Mouse (Mus musculus): ENCODE measurements around the gene Glo1. TPM values are rescaled to one million over a fixed set of nuclear protein-coding genes. Genes with fewer than 3 reads are reported as not detected.
A peak's percentile ranks its signal among the peaks of the same experiment; 100 is the strongest.

Glo1 gene
- total RNA-seq, 2 experiments from 2014 or later = 170 to 172 TPM

DNA sequence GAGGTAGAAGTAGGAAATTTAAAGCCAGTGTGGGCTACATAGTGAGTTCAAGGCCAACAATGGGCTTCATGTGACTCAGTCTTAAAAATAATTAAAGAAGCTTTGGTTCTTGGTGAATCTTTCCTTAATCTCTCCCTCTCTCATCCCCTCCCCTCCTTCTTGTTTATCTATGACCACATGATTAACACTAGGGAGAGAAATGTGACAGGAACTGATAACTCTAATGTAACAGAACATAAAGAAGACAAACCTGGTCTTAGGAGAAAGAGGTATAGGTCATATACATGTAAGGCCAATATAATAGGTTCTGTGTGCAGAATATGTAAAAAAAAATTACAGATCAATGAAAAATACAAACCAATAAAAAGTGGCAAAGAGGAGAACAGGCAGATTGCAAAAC lies 13.3 kb downstream of the Glo1 start:
- no peak for DNase-seq (ENCODE audit: low spot score in 2 of 2)

DNA sequence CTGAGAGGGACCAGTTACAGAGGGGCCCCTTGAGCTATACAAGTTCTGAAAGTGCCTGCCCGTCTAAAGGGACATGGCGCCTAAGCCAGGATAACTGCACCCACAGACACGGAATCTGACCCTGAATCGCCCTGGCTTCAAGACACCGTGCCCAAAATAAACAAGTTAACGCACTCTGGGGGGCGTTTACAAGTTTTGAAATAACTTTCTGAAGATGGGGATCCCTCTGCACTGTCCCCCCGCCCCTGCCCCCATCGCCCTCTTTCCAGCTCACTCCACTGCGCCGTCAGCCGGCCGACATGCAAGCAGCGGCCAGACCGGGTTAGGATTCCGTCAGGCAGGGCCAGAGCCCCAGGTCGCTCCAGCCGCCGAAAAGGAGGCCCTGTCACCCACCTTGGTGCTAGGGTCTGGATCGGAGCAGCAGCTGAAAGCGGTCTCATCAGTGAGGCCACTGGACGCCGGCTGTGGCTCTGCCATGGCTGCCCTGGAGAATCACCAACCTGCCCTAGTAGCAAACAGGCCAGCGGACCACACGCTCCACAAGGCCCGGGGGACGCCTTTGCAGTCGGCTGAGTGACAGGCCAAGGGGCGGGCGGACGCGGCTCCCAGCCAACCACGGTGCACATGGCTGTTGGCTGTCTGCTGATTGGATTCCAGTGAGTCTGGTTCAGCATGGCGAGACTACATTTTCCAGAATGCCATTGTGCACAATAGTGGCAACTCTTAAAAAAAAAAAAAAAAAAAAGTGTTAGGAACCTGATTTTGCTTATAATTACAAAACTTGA lies 14.4 kb downstream of the Glo1 start:
- peak; percentile 100 for DNase-seq (ENCODE audit: low spot score in 2 of 2)

DNA sequence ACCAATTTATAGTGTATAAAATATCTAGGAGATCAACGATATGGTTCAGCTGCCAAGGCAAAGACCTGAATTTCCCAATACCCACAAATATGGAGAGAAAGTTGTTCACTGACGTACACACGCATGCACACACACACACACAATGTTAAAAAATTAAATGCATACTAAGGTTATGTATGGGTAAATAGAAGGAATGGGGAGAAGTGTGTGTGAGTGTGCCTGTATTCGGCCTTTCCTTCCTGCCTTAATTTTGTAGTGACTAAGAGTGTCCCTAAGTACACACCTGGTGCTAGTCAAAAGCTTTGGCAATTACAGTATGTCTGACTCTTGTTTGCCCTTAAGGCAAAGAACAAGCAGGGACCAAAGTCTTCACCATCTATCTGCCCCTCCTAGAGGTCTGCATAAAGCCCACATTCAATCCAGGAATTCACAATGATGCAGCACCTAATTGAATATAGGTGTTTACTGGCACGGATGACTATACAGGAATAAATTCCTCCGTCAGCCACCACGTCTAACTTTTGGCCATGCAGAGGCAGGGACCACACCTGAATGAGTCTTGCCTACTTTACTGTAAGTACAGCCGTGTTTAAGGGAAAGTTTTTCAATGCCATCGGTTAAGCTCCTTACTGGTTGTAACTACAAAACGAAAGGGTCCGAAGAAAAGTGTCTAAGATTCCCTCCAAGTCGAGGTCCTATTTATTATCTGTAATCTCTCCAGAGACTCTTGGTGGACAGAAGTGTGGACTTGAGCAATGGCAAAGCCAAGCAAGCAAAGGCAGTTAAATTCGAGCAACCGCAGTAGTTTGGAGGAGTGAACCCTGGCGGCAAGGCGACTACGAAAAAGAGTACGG lies 15.2 kb downstream of the Glo1 start:
- no peak for DNase-seq (ENCODE audit: low spot score in 2 of 2)

DNA sequence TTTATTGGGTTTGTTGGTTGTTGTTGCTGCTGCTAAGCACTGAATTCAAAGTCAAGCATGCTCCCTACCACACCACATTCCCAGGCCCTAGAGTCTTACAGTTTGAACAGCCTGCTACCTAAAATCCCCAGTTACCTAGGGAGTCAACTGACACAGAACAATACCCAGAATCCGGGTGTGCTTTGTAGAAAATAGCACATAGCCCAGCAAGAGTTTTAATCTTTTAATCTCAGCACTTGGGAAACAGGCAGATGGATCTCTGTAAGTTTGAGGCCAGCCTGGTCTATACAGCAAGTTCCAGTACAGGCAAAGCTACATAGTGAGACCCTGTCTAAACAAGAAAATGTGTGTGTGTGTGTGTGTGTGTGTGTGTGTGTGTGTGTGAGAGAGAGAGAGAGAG lies 15.9 kb downstream of the Glo1 start:
- no peak for DNase-seq (ENCODE audit: low spot score in 2 of 2)

DNA sequence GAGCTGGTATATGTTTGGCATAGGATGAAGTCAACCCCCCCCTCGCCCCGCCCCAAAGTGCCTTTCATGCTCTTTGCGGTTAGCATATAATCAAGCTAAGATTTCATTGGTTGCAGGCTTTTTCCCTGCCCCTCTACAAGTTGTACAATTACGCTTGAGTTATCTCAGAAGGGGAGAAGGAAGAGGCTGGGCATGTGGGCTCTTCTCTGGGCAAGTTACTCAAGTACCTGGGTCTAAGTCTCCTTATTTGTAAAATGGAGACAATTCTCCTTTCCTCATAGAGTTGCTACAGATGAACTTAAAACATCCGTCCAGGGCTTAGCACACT lies 16.7 kb downstream of the Glo1 start:
- DNase-seq (ENCODE audit: low spot score in 2 of 2) = no peak

DNA sequence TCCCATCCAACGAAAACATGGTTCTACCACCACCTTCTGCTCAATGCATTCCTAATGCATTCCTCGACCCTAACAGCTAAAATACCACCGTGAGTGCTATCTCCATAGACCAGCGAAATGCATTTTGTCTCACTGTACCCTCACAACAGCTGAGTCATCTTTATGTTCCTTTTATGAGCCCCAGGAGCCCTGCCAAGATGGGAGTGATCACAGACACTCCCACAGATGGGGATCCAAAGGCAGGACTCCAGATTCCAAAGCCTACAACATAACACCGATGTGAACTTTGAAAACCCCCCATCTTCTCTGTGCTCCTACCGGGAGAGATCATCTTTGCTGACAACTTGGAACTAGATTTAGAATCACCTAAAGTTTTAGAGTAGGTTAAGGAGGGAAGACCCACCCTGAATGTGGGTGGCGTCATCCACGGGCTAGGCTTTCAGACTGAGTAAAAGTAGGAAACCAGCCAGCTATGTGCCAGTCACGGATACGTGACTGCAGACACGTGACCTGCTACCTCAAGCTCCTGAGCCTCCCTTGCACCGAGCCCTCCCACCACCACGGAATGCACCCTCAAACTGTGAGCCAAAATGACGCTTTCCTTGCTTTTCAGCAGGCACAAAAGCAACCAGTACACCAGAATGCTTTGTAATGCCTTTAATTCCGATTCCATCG lies 17.2 kb downstream of the Glo1 start:
- DNase-seq (ENCODE audit: low spot score in 2 of 2) = peak in 1 of 2 experiments; percentile 72

DNA sequence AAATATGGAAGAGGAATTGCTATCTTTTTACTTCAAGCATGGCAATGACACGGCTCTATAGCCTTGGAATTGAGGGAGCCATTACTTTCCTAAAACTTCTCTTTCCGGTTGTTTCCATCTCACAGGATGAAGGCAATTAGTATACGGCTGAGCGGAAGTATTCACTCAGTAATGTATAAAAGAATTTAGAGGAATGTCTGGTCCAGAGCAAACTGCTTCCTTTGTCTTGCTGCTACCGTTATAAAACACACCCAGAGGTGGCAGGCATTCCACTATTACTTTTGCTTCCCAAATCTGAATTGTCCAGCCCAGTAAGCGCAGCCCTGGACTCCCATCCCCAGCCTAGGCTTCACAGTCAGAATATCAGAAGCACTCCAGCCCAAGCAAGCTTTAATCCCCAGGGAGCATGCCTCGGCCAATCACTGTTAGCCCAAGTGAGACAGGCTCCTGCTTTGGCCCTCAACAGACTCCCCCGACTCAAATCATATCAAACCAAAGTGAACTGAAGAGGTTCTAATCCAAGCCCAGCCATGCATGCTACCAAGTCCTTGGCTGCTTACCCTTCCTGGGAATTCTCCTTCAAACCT lies 18.7 kb downstream of the Glo1 start:
- DNase-seq (ENCODE audit: low spot score in 2 of 2) = no peak

DNA sequence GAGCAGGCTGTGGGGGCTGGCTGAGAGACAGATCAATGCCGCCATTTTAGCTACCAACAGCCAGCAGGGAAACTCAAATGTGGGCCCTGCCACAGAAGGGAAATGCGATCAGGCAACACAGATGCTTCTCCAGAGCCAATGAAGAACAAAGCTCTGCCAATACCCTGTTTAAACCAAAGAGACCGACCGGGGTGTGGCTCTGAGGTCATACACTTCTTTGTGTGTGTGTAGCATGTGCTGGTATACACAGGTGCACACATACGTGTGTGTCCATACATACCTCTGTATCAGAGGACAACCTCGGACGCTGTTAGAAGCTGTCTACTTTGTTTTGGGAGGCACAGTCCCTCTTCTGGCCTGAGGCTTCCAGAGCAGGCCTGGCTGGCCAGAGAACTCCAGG lies 19.3 kb downstream of the Glo1 start:
- no peak for DNase-seq (ENCODE audit: low spot score in 2 of 2)

DNA sequence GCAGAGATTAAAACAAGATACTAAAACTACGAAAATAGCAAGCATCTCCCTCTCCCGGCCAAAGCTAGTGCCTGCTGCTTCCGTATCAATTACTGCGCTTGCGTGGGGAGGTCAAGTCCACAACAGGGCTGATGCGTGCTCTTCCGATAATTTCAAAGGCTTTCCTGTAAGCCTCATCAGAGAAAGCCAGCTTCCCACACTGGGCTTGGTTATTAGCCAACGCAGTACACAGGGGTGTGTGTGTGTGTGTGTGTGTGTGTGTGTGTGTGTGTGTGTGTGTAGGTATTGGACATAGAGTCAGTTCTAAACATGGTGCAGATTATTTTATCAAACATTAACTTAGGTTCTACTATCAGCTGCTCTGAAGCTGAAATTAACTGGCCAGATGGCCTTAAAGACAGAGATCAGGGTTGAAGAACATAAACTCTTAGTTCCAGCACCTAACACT lies 20.0 kb downstream of the Glo1 start:
- no peak for DNase-seq (ENCODE audit: low spot score in 2 of 2)

DNA sequence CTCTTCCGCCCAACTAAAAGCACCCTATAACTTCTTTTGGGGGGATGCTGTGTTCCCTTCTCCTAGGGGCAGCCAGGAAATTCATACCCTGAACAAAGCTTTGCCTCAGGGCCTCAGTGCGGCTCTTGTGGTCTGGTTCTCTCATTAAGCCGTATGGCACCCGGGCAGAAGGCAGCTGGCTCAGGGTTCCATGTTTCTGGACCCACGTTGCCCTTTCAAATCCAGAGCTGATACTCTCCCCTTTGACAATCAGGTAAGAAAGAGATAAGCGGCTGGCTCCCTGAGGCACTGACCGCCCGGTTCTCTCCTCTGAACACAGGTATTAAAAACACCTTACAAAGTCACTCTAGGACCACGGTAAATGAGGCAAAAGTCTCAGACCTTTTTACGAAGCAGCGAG lies 20.5 kb downstream of the Glo1 start:
- DNase-seq (ENCODE audit: low spot score in 2 of 2) = no peak

DNA sequence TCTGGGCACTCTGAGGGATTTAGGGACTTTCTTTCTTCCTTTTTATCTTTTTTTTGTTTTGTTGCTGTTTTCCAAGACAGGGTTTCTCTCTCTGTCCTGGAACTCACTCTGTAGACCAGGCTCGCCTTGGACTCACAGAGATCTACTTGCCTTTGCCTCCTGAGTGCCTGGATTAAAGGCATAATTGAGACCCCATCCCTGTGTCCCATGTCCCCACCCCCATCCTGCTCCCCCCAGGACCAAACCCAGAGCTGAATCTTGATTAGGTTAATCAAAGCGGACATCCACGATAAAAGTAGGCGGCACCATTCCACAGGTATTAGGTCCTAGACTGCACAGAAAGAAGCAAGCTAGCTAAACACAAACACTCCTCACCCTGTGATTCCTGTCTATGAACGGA lies 21.7 kb downstream of the Glo1 start:
- no peak for DNase-seq (ENCODE audit: low spot score in 2 of 2)

DNA sequence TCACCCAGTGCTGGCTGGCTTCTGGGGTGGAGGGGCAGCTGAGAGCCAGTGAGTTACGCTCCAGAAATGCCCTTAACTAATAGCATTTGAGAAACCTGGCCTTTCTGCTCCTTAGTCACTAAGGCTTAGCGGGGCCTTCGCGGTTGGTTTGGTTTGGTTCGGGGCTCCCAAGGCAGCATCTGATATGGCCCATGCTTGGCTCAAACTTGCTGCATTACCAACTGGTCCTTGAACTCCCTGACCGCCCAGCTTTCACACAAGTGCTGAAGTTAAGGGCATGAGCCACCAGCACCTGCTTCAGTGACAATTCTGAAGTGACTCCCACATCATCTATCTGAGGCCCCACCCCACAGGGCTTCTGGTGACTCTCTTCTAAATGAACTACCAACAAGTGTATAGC lies 22.4 kb downstream of the Glo1 start:
- no peak for DNase-seq (ENCODE audit: low spot score in 2 of 2)

DNA sequence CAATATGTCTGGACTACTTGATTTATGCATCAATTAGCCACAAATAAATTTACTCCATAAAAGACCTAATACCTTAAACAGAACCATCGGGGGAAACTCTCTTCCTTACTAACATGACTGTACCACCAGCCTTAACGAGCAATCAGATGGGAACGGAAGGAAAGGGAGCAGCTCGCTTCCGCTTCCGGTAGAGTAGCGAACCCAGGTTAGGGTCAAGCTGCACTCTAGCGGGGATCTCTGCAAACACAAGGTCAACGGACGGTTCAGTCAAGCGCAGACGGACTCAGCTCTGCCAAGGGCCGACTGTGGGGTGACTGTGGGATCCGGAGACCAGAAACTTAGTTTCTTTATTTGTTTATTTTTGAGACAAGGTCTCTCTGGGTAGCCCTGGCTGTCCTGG lies 24.5 kb downstream of the Glo1 start:
- DNase-seq (ENCODE audit: low spot score in 2 of 2) = no peak

DNA sequence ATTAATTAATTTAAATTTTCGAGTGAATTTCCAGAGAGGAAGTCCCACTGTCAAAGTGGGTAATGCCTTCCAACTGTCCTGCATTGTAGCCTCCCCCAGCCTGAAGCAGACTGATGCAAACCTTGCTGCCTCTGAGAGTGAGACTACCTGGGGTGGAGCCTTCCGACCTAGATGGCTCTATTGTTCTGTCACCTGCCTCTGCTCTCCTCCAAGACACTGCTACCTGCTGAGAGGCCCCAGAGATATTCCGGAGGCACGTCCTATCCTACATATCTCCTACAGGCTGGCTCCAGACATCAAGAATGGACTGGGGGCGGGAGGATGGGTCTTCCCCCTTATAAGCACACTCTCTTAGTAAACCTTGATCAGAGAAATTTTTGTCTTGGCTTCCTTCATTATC lies 28.4 kb downstream of the Glo1 start:
- no peak for DNase-seq (ENCODE audit: low spot score in 2 of 2)

DNA sequence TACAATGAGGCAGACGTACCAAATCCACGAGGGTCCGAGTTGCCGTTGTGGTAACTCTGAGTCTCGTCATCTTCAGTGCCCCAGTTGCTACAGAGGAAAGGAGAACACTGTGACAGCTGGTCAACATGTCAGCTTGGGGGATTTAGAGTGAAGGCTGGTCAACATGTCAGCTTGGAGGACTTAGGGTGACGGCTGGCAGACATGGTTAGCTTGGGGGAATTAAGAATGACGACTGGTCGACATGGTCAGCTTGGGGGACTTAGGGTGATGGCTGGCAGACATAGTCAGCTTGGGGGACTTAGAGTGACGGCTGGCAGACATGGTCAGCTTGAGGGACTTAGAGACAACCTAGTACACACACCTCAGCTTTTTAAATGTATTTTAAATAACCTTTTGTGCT lies 28.9 kb downstream of the Glo1 start:
- no peak for DNase-seq (ENCODE audit: low spot score in 2 of 2)

DNA sequence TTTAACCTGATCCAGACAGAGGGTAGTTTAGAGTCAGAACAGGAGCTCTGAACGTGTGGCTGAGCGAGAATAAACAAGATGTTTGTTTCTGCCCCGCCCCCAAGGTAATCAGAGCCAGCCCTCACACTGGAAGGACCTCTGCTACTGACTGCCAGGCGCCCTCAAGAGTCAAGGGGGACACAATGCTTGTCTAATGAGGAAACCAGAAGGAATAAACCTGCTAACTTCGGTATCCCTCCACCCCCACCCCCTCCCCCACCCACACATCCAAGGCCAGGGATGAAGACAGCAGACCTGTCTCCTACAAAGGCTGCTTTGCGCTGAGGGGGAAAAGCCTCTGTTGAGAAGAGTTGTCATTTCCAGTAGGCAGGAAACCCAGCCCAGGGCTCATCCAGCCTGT lies 31.8 kb downstream of the Glo1 start:
- DNase-seq (ENCODE audit: low spot score in 2 of 2) = no peak

DNA sequence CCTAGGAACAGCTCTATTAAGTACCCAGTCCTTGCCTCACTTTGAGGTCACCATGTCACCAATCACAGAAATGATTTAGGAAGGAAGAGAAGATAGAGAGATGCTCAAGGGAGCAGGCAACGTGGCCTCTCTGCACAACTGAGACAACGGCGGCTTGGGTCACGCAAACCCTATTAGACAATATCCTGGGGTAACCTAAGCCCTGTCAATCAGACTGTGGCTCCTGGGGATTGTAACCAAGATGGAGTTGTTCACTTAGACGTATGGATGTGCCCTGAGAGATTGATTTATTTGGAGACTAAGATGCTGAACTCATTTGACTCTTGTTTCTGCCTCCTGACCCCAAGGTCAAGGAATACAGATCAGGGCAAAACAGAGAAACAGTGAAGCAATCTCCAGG lies 32.3 kb downstream of the Glo1 start:
- no peak for DNase-seq (ENCODE audit: low spot score in 2 of 2)

DNA sequence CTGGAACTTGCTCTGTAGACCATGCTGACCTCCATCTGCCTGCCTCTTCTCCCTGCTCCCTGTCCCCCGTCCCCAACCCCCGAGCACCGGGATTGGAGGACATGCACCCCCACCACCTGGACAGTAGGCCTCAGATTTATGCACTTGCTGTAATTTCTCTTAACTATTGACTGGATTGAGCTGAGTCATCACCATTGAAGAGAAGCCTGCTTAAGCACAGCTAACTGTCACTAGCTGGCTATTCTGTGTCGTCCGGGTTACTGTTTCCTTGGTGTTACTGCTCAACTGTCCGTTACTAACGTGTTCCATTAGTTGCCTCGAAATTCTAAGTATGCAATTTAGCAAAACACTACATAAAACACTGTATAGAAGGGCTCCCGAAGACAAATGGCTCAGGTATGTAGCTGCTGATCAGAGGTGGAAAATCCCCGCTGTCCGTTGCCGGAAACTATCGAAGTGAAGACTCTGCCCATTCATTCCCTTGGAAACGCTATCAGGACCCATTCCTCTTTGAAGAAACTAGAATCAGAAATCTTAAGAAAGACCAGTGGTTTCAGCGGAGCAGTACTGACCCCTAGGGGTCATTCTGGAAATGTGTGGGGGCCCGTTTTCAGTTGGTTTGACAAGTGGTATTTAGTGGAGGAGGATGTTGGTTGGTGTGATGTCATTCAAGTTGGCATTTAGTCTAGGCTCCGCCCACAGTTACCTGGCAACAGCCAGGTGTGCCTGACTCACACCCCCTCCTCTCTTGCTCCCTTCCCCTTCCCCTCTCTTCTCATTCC lies 36.1 kb downstream of the Glo1 start:
- DNase-seq (ENCODE audit: low spot score in 2 of 2) = peak; percentile 70 to 82

DNA sequence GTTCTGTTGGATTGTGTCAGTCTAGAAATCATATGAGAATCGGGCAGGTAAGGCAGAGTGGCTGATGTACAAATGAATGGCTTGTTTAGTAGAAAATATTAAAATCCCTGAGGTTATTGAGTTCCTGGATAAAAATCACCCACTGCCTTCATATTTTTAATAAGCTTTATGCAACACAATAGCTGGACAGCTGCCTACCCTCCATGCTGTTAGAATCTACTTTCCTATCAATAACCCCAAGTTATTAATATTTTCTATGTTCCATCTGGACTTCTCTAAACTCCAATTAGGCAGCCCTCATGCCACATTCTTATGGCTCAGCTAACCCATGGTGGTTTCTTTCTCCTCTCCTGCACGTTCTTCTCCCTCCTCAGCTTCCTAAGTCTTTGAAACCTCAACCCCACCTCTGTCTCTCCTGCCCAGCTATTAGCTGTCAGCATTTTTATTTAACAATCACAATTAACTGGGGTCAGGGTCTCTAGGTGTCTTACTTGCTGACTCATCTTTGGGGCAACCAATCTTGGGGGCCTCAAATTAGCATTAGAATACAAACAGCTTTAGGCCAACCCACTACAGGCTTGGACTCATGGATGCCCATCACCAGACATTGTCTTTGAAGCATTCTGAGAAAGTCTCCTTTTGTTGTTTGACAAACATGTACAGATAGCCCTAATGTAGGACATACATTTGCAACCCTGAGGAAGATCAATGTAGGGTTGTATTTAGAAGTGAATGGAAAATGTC lies 43.2 kb downstream of the Glo1 start:
- DNase-seq (ENCODE audit: low spot score in 2 of 2) = peak in 1 of 2 experiments; percentile 76

DNA sequence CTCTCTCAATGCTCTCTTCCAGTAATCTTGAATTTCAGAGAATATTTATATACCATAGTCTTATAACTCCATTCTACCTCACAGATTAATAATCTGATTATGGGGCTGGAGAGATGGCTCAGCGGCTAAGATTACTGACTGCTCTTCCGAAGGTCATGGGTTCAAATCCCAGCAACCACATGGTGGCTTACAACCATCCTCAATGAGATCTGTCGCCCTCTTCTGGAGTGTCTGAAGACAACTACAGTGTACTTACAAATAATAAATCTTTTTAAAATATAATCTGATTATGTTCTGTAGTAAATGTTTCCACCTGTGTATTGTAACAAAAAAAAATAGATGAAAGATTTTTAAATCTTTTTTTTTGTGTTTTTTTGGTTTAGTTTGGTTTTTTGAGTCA lies 44.4 kb downstream of the Glo1 start:
- no peak for DNase-seq (ENCODE audit: low spot score in 2 of 2)
